Mouse (Mus musculus) embryo, embryonic 10 days (tissue): Measurements from ENCODE around the gene Cplx3.

Experiments used
- DNase-seq: peaks from one replicate; pipeline ENCODE4 v3.0.0-alpha.2; 2015; ENCODE audit warnings: low spot score

The Cplx3 gene

DNA sequence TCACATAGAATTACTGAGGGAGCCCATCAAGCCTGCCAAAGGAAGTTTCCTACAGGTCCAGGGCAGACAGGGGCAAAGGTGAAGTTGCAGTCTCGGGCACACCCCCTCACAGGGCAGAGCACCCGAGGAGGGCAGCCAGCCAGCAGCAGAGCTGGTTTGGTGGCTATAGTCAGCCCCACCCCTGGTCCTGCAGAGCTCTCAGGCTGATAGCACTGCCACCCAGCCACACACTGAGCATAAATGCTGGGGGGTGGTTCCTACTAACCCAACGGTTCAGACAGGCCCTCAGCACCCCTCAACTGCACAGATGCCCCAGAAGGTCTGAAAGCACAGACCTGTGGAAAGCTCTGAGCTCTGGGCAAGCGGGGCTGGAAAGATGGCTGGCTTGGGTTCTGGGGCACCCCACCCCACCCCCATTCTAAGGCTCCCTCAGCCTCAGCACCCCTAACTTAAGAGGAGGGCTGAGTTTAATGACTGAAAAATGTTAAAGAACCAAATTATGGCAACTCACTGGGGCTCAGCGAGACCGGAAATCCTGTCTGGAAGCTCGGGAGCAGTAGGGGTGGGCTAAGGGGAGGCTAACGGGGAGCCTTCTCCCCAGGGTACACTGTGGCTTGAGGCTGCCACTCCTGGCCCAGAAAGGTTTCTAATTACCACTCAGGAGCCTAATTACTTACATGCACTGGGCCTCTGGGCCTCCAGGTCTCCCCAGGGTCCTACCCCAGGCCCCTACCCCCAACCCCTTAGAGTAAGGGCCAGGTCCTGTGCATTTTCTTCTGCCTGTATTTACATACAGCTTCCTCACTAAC, 32.8 kb upstream of the Cplx3 start:
- DNase-seq = no peak

DNA sequence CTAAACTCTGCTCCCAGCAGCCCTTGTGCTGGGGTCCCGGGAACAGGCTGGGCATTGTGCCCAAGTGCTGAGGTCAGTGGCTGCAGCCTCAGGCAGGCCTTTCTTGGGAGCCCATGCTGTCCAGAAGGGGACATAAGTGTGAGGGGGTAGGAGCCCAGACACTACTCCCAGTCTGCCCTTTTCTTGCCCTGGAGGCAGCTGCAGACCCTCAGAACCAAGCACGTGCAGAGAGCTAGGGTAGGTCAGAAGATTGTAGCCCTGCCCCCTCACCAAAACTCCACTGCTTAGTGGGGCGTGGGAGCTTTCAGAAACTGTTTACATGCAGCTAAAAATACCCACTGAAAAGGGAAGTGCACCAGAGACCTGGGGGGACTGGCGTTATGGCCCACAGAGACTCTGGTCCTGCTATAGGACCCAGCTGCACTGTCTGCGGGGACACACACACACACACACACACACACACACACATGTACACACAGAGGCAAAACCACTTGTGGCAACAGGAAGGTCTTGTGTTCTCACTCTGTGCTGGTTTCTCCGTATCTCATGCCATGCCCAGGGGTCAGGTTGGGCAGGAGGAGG, 31.8 kb upstream of the Cplx3 start:
- no peak for DNase-seq

DNA sequence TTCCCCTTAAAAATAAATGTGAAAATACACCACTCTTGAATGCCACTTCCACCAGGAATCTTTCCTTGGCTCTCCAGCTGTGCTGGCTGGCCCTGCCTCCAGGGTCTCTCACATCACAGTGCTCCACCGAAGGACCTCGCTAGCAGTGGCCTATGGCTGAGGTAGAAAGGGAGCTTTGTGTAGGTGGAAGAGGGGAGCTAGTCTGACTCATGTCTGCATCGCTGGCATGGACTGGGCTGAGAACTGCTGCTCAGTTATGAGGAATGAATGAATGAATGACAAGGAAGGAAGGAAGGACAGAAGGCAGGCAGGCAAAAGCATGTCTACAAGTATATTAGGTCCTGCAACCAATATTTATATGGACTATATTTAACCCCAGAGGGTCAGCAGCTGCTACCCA, 31.2 kb upstream of the Cplx3 start:
- no peak for DNase-seq

DNA sequence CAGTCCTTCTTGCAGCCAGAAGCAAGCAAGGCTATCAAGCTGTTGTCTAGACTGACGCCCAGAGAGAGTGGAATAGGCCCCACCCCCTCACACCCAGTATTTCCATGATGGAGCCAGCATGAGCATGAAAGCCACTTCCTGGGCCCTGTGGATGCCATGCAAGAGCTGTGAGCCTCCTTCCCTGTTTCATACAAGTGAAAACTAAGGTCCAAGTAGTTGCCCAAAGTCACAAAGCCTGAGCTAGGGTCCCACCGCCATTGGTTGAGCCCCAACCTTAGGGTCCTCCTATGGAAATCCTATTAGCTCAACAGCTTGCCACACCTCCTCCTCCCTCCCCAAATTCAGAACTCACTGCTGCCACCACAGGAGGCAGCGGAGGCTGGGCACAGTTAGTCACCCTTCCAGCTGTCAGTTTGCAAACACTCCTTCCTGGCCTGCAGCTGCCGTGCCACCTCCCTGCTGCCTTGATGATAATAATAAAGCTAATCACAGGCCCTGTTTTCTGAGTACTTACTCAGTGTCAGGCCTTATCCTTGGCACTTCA, 27.5 kb upstream of the Cplx3 start:
- DNase-seq = no peak

DNA sequence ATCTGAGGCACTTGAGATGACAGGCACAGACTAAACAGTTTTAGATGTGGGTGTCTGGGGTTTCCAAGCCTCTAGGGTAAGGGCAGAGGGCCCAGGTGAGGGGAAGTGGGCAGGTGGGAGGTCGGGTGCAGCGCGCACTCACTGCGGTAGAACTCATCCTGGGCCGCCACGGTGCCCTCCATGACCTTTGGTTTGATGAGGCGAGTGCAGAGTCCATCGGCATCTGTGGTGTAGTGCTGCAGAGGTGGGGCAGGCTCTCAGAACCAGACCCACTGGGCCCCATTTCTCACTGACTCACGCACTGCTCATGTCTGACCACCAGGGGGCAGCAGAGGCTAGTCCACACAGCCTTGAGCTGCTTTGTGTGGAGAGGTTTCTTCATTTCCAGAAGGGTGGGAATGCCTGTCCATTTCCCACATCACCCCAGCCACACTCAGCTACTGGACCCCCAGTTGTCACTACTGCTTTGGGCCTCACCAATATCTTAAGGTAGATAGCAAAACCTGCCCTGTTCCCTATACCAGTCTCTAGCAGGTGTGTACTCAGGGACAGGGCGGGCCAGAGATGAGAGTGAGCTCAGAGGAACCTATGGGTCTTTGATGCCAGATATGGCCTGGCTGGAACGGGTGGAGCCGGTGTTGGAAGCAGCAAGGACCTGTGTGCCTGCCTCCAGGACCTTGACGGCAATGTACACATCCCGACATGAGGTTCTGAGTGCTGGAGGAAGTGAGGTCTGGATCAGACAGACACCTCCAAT, 23.2 kb upstream of the Cplx3 start:
- peak; percentile 76 for DNase-seq

DNA sequence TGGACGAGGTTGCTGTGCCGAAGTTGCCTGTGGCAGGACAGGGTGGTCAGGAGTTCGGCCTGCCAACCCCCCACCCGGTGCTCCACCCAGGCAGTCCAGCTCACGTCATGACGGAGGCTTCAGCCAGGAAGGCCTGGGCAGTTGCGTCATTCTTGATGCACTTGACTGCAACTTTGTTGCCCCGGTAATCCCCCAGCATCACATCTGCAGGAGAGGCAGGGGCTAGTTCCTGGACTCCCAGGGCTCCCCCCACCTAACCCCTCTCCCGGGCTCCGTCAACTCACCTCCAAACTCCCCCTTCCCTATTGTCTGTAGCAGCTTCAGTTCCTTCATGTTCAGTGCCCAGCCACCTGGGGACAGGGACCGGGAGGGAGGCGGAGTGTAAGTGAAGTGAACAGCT, 22.6 kb upstream of the Cplx3 start:
- DNase-seq = no peak

DNA sequence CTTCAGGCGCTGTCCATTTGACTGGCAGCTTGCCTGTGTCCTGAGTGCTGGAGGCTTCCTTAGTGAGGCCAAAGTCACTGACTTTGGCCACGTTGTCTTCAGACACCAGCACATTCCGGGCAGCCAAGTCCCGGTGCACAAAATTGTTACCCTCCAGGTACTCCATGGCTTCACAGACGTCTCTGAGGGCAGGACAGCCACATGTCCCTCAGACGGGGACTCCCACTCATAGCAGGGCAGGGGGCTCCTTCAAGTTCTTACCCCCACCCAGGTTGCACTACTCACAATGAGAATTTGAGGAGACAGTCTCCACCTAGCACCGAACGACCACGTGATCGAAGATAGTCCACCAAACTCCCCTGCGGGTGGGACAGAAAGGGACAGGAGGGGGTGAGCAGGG, 21.8 kb upstream of the Cplx3 start:
- no peak for DNase-seq

DNA sequence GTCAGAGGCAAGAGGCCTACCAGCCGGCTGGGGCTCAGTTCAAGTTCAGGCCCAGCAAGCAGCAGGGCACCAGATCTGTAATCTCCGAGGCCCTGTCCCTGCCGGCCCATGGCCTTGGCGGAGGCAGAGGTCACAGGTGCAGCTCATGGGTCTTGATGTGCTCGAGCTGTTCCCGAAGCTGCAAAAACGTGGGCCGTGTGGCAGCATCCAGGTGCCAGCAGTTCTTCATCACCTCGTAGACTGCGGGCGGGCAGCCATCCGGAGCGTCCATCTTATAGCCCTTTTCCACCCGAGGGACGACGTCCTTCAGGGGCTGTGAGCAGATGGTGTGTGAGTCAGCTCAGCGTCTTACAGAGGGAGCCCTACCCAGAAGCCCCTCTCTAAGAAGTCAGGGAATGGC, 21.1 kb upstream of the Cplx3 start:
- no peak for DNase-seq

DNA sequence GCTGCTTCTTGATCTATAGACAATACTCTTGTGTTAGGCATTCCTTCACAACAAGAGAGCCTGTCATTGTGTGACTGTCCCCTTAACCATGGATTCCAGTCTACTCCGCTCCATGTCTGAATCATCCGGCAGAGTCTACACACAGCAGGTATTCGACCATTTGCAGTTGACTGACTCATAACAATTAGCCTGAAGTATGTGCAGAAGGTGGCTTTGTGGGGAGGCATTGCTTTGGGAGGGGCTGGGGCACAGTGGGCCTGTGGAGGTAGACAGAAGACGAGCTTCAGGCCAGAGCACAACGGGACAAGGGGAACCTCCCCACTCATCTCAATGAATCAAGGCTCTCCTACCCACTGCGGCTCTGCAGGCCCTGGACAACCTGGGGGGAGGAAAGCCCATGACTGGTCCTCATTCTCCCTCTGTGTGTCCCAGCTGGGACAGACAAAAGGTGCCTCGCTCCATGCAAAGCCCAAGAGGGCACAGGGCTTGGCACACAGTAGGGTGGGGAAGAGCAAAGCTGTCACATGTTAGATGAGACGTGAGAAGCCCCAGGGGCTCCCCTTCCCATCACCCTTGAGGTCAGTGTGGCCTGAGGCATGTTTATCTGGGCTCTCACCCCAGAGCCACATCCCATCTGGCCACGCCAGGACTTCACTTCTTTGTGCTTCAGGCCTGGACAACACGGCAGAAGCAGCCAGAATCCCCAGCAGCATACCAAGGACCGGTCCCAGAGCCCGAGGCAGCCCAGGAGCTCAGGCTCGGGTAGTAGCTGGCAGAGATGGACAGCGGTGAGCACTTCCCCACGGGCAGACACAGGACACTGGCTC, 19.8 kb upstream of the Cplx3 start:
- no peak for DNase-seq

DNA sequence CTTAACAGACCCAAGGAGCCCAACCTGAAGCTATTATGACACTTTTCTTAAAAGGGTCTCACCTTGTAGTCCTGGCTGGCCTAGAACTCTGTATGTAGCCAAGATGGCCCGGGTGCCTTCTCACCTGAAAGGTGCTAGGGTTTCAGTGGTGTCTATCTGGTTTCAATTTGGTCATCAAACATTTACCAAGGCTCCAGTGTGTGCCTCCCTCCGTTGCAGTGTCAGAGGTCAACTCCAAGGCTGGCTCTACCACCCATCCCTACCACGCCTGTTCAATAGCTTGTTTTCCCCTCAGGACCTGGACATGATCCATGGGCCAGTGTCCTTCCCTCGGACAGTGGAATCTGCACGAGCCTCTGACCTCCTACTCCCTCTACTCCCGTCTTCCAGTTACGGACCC, 18.2 kb upstream of the Cplx3 start:
- DNase-seq = no peak

DNA sequence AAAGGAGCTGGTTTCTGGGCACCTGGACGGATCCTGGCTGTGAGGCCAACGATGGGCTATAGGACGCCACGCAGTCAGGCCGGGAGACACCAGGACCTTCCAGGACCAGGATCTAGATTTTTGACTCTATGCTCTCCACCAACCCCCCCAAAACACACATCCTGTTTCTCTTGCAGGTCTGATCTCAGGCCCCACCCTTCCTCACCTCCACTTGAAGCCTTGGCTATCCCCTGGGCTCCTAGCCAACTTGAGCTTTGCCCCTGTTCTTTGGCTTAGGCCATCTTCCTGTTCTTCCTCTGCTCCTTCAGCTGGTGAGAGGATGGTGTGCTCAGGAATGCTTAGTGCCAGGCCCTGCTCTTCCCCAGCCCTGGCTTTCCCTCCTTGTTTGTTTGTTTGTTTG, 14.6 kb upstream of the Cplx3 start, which contains the start of gene Lman1l:
Lman1l (minus strand) TSS at position 101 of the 400 bp plus-strand sequence.
- DNase-seq = no peak

DNA sequence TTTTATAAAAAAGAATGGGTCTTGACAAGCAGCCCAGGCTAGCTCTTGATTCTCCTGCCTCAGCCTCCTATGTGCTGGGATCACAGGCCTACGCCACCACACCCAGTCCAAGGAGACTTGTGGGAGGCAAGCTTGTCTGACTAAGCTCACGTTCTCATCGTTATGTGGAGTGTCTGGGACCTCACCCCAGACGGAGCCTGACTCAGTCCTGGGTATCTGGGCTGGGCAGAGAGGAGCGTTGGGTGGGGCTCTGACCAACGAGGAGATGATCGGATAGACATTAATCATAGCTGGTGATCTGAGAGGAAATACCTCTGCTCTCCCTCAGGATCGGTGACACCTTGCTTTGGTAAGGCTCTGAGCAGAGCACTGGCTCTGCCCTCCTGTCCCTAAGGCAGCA, 12.8 kb upstream of the Cplx3 start:
- no peak for DNase-seq

DNA sequence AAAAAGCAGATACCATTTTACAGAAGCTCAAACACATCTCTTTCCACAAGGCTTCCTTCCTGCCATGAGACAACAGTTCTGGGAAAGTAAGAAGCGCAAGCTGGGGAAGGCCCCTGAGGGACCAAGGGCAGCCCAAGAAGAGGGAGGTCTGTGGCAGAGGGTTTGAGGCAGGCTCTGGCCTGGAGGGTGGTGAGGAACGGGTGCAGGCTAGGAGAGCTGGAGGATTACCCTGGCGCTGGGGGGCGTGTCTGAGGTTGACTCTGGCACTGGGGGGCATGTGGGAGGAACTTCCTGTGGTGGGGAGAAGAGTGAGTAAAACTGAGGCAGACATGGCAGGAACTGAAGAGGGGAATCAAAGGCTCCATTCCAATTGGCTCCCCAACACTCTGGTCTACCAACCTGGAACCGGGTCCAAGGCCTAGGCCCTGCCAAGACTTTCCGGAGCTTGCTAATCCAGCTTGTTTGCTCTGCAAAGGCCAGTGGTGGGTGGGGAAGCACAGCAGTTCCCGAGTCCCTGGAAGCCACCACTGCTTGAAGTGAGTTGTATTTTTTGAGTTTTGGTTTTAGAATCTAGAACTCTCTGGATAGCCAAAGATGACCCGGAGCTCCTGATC, 11.6 kb upstream of the Cplx3 start:
- no peak for DNase-seq

DNA sequence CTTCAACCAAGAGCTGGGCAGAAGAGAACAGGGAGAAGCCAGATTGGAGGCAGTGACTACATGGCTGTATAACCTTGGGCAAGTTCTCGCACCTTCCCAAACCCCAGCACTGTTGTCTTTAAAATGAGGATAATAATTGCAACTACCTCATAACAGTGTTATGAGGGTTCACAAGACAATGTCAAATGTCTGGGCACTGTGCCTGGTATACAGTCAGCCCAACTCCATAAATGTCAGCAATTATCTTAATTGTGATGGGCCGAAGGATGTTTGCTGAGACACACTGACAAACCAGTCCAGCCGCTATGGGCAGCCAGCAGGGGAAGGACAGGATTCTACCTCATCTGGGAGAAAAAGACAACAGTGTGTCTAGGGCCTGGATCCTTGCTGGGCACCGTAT, 8.7 kb upstream of the Cplx3 start:
- DNase-seq = no peak

DNA sequence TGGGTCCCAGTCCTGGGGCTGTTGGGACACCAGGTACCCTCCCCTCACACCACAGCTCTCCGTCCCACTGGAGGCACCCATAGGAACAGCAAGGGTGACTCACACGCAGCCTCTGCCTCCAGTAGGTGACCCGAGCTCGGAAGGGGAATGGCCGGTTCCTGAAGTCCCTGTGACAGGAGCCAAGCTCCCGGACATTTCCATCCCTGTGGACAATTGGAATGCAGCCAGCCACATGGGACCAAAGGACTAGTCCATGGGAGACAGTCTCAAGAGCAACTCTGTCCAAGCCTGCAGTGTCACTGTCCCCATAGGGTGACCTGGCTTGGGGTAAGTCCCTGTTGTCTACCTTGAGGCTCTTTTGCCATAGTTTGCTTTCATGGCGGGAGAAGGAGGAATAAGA, 7.9 kb upstream of the Cplx3 start:
- DNase-seq = no peak

DNA sequence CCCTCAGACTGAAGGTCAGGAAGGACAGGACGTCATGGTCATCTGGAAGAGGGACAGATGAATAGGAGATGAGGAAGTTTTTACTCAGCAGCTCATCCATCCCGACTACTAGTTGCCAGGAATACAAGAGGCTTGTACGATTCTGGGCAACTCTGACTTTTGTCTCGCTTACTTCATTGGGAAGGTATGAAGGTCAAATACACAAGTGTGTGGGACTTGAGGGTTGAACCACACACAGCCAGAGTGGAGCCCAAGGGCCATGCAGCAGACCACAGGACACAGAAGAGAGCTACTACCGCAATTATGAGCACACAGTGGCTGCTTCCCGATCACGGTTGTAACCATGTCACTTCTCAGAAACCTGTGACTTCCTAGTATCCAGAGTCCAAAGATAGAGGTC, 6.5 kb upstream of the Cplx3 start:
- DNase-seq = no peak

DNA sequence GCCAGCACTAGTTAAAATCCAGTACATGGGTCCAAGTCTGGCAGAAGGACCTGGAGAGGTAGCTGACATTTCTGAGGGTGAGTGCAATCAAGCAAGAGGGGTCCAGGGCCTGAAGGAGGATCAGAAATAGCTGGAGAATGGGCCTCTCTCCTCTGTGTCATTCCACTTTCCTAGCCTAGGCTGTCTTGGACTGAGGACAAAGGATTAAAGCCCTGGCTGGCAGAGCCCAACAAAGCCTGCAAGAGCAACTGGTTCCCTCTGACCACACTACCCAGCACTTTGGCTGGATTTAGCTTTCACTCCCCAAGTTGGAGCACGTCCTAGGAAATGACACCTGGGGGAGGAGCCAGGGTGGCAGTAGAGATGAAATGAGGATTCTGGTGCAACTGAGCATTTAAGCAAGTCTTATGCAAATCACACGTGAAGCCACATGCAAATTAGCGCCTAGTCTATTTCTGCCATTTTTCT, 4.3 kb upstream of the Cplx3 start:
- DNase-seq = no peak

DNA sequence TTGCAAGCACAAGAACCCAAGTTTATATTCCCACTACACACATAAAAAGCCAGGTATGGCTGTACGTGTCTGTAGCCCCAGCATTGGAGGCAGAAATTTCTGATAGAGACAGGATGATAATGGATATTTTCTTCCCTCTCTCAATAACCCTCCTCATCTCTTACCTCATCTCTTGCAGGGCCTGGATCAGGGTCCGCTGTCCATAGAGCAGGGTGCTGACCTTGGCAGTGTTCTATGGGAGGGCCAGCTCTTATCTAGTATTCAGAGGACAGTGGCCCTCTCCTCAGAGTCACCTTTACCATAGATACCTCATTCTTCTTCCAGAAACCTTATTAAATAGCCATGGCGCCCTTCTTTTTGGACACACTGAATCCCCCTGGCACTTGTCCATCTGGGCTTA, 3.7 kb upstream of the Cplx3 start:
- no peak for DNase-seq

DNA sequence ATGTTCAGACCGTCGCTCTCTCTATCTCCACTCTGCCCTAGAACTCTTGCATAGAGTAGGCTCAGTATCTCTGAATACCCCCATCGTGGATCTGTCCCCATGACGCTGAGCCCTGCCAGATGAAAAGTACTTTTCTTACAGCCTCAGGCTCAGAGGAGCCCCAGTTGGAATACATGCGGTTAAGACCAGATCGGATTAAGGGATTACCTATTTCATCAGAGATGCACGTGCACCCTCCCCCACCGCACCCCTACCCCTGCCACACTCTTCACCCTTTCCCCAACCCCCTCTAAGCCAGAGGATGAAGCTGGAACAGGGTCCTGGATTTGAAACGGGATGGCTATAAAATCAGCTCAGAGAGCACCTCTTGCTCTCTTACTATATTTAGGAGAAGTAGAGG, 578 bp downstream of the Cplx3 start:
- DNase-seq = no peak

DNA sequence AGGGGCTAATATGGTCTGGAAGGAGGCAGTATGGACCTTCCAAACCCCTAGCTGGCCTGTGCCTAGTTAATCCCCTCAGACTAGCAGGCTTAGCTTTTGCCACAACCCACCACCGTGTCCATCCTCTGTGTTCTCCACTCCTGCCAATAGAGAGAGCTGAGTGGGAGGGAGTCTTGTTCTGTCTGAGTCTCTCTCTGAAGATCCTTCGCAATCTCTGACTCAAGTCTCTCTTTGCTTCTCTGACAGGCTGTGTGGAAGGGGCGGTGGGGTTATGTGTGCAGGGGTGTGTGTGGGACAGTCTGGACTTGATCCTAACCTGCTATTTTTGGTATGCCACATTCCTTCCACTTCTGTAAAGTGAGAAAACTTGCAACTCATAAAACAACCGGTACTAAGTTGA, 1.2 kb downstream of the Cplx3 start:
- no peak for DNase-seq

DNA sequence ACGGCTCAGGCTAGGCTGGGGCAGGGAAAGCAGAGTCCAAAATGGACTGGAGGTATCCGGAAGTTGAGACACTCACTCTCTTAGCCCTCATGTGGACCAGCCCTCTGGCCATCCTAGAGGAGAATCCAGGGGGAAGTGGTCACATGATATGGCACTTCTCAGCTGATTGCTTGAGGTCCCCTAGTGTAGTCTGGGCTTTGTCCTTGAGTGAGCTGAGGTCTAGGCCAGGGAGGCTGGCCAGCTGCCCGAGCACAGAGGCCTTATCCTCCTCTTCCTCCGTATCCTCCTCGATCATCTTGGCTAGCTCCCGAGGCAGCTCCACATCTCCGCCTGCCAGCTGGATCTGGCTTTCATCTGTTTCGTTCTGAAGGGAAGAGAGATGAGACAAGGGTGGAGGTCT, 4.0 kb downstream of the Cplx3 start:
- DNase-seq = no peak

DNA sequence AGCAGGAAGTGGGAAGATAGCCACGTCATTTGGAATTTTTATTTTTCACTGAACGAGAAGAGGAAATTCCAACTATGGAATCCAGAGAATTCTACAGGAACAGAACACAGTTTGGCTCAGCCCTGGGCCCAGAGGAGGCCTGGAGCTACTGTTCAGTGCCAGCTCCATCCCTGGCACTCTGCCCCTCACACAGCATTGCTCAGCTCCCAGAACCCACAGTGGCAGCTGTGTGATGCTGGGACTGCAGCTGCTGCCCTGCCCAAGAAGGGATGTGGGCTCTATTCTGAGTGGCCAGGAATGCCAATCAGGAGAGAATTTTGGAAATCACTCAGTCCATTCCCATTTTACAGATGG, 4.8 kb downstream of the Cplx3 start:
- DNase-seq = no peak
